Mouse (Mus musculus) ES-Bruce4 (cell line): ENCODE data around the gene Hipk4.

Source experiments
- CTCF ChIP-seq: IDR thresholded peaks from one replicate; pipeline ENCODE4 v1.8.1; 2011; ENCODE audit warnings: low read depth, low read length
- EP300 ChIP-seq: IDR thresholded peaks from 2 replicates; pipeline ENCODE4 v1.6.1; 2011; ENCODE audit warnings: low read depth, low read length; ENCODE audit not compliant: insufficient read depth
- POLR2A ChIP-seq: IDR thresholded peaks from one replicate; pipeline ENCODE4 v1.8.1; 2011; ENCODE audit warnings: low read length; ENCODE audit not compliant: insufficient read depth

DNA sequence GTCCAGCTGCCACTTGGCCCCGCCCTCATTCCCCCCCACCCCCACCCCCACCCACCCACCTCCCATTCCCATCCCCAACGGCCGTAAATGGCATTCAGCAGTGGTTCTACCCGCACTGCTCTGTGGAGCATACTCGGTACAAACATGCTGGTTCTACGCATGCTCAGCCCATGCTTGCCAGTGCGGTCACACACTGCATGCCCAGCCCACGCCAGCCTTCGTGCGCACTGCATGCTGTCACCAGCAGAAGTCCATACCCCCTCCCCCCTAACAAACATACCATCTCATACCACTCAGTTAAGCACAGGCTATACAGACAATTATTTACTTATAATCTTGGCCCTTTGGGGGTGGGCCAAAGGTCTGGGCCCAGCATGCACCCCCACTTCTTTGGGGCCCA lies 8.6 kb downstream of the Hipk4 start:
- no peak for TF ChIP-seq EP300
- no peak for TF ChIP-seq CTCF
- TF ChIP-seq POLR2A: no peak
